8 mouse cellular contexts compared by ENCODE assay signal in genomic region chr3:52009321-52009720, GRCm38 (mm10).
DNase-seq lines count a peak whose midpoint lies in the region; ATAC-seq and TF ChIP-seq lines count a peak whose summit lies in the region.

No protein-coding gene starts in this region.

- H3K4me2 ChIP-seq in kidney, postnatal 0 days (ENCODE audit: low read length) = no peak overlapping the region
- peak overlapping the region; percentile 27; the same call in 1 of the 2 replicates for H3K4me2 ChIP-seq in hindbrain, embryonic 15.5 days
- H3K4me2 ChIP-seq in neural tube, embryonic 12.5 days (replicated peaks) = no peak overlapping the region

- H3K27me3 ChIP-seq in kidney, postnatal 0 days (ENCODE audit: insufficient read depth, low read length) = no peaks in the 10 kb centered on the region
- no peaks in the 10 kb centered on the region for H3K27me3 ChIP-seq in hindbrain, embryonic 15.5 days
- no peaks in the 10 kb centered on the region for H3K27me3 ChIP-seq in neural tube, embryonic 12.5 days (replicated peaks)

- H3K36me3 ChIP-seq in kidney, postnatal 0 days (ENCODE audit: insufficient read depth, low read length) = no peaks in the 10 kb centered on the region
- H3K36me3 ChIP-seq in ES-E14 (ENCODE audit: control insufficient read depth, insufficient read depth, low read length, poor library complexity, severe bottlenecking) = no peaks in the 10 kb centered on the region
- no peaks in the 10 kb centered on the region for H3K36me3 ChIP-seq in hindbrain, embryonic 15.5 days
- H3K36me3 ChIP-seq in neural tube, embryonic 12.5 days = no peaks in the 10 kb centered on the region

- in situ Hi-C loops in ES-E14 (cut with MboI; ENCODE audit: low sequenced_read_pairs in 2 of 2, unreplicated experiment in 2 of 2) = no loop called here

- DNase-seq in kidney, postnatal 0 days (ENCODE audit: low spot score) = peak; percentile 55
- DNase-seq in kidney, adult 8-10 months = no peak
- no peak for DNase-seq in ES-E14 (ENCODE audit: low read depth, low spot score)
- peak; percentile 49 to 81 for DNase-seq in cerebellum, postnatal 4 days (ENCODE audit: low spot score in 2 of 2)
- DNase-seq in urinary bladder, adult 2 months (ENCODE audit: low spot score) = no peak

- no peak overlapping the region for H3K4me3 ChIP-seq in kidney, postnatal 0 days (replicated peaks; ENCODE audit: low read depth, low read length)
- H3K4me3 ChIP-seq in ES-E14 (ENCODE audit: insufficient read depth in 1 of 2, low read depth in 1 of 2, low read length in 2 of 2, poor library complexity in 1 of 2, severe bottlenecking in 1 of 2) = no peak overlapping the region
- H3K4me3 ChIP-seq in hindbrain, embryonic 15.5 days = no peak overlapping the region
- no peak overlapping the region for H3K4me3 ChIP-seq in neural tube, embryonic 12.5 days

- H3K4me1 ChIP-seq in kidney, postnatal 0 days (replicated peaks; ENCODE audit: insufficient read depth, low read length) = peaks cover 15% of the 10 kb centered on the region; the same call in 1 of the 2 replicates
- H3K4me1 ChIP-seq in ES-E14 (ENCODE audit: control insufficient read depth in 2 of 2, insufficient read depth in 2 of 2, low read length in 2 of 2, poor library complexity in 1 of 2) = peaks cover 0 to 2% of the 10 kb centered on the region in 2 experiments; a peak in 1 of 4 replicates
- peaks cover 37% of the 10 kb centered on the region for H3K4me1 ChIP-seq in hindbrain, embryonic 15.5 days (replicated peaks)
- peaks cover 31% of the 10 kb centered on the region for H3K4me1 ChIP-seq in neural tube, embryonic 12.5 days

- no peak overlapping the region for H3K27ac ChIP-seq in kidney, postnatal 0 days
- no peak overlapping the region for H3K27ac ChIP-seq in ES-E14 (ENCODE audit: insufficient read depth, low read depth, low read length, poor library complexity, severe bottlenecking)
- peak overlapping the region; percentile 67 for H3K27ac ChIP-seq in hindbrain, embryonic 15.5 days (replicated peaks)
- no peak overlapping the region for H3K27ac ChIP-seq in neural tube, embryonic 12.5 days

- ATAC-seq in kidney, postnatal 0 days (replicated peaks; ENCODE audit: low FRiP score, low read depth) = 0 out of 2 replicates have a peak, but pooled peaks have one; percentile 34
- ATAC-seq in hindbrain, embryonic 15.5 days (ENCODE audit: low FRiP score, low read depth) = peak; percentile 65
- ATAC-seq in neural tube, embryonic 12.5 days (ENCODE audit: low FRiP score, low read depth) = peak; percentile 45
- ATAC-seq in megakaryocyte, adult 5-6 weeks (ENCODE audit: poor library complexity, severe bottlenecking) = no peak

- WGBS in kidney, postnatal 0 days = 36% methylated on average over 6 of the region's 6 CpGs
- WGBS in hindbrain, embryonic 15.5 days = 17% methylated on average over 6 of the region's 6 CpGs
- 22% methylated on average over 6 of the region's 6 CpGs for WGBS in neural tube, embryonic 12.5 days

- TF ChIP-seq CTCF in kidney, postnatal 0 days (IDR thresholded peaks at IDR 0.05; ENCODE audit: low read depth) = peak; percentile 56

- H3K9ac ChIP-seq in kidney, postnatal 0 days (ENCODE audit: low read depth, low read length) = no peak overlapping the region
- H3K9ac ChIP-seq in ES-E14 (ENCODE audit: insufficient read depth, low read depth, low read length, poor library complexity, severe bottlenecking) = no peak overlapping the region
- no peak overlapping the region for H3K9ac ChIP-seq in hindbrain, embryonic 15.5 days
- H3K9ac ChIP-seq in neural tube, embryonic 12.5 days = no peak overlapping the region

- no peaks in the 10 kb centered on the region for H3K9me3 ChIP-seq in kidney, postnatal 0 days (replicated peaks; ENCODE audit: low read length)
- H3K9me3 ChIP-seq in ES-E14 (ENCODE audit: control insufficient read depth, insufficient read depth, low read depth, low read length) = no peaks in the 10 kb centered on the region
- H3K9me3 ChIP-seq in hindbrain, embryonic 15.5 days = no peaks in the 10 kb centered on the region
- no peaks in the 10 kb centered on the region for H3K9me3 ChIP-seq in neural tube, embryonic 12.5 days

TF ChIP-seq in ES-E14, 5 proteins besides CTCF, POLR2A, EP300 and RAD21:
- TF ChIP-seq CHD2 (IDR thresholded peaks at IDR 0.05; ENCODE audit: low read depth, low read length) (no peak), ZC3H11A (IDR thresholded peaks at IDR 0.05; ENCODE audit: borderline replicate concordance, low read depth, low read length) (0 out of 2 replicates have a peak, but pooled peaks have one; percentile 9), MAFK (IDR thresholded peaks at IDR 0.05; ENCODE audit: insufficient read depth, low read depth, low read length) (no peak), ZNF384 (IDR thresholded peaks at IDR 0.05; ENCODE audit: low read depth, low read length) (no peak)

Comparison
In these comparisons a context has a peak if more than half of its experiments do, and no peak if none do; other contexts are left out.
1. DNase-seq: peak in kidney, postnatal 0 days (single experiment) and cerebellum, postnatal 4 days (2 of 2); none in kidney, adult 8-10 months (0 of 2), ES-E14 (single experiment) and urinary bladder, adult 2 months (single experiment).